Comparison of ENCODE assay signal across 17 mouse cellular contexts in the genomic region with DNA sequence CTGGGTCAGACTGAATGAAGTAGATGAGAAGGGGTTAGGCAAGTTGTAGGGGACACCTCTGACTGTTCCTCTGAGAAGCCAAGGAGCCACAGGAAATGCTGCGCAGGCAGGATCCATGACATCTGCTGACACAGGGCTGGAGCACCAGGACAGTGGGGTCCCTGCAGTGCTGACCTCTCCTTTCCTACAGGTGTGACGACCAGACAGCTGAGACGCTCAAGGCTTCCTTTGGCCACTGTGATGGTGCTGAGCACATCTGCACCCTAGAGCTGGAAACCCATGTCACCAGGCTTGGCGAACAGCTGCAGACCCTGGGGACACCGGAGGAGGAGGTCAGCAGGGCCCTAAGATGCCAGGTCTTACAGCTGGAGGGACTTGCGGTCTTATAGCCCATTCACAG. TPM values are rescaled to one million over a fixed set of nuclear protein-coding genes. Genes with fewer than 3 reads are reported as not detected.
"Had no signal": no experiment of that assay in that cellular context is flagged by ENCODE, and none has a peak within 500 bp of the region (broad histone marks: within the 10 kb centered on the region; RNA-seq: fewer than 3 reads in every experiment).

No protein-coding gene starts in this region.

- DNase-seq: heart, postnatal 10 days; heart, postnatal 14 days; heart, postnatal 36 days; heart, postnatal 4 days; kidney, adult 11 months; kidney, adult 18-20 months; kidney, adult 2 months; kidney, adult 8-10 months; kidney, adult 9 months; kidney, postnatal 10 days; kidney, postnatal 14 days; kidney, postnatal 25 days; kidney, postnatal 36 days; kidney, postnatal 4 days; layer of hippocampus, adult 9-11 months; layer of hippocampus, postnatal 36 days had no signal

RNA-seq across cellular contexts. Expression of a gene that starts 26.3 kb away (rescaled TPM):
- total RNA-seq: hindbrain, postnatal 0 days had no signal
